Mouse (Mus musculus): ENCODE measurements around the gene Evi2b. TPM values are rescaled to one million over a fixed set of nuclear protein-coding genes. Genes with fewer than 3 reads are reported as not detected.

Gene Evi2b
- polyA plus RNA-seq, 1 experiment from 2014 or later, result 0.42 TPM

- Histone ChIP-seq H3K27ac (ENCODE audit: low read length) (no peak overlapping the region), H3K4me3 (ENCODE audit: low read depth, low read length) (no peak overlapping the region), H3K9ac (replicated peaks; ENCODE audit: low read depth, low read length) (no peak overlapping the region), H3K9me3 (ENCODE audit: control insufficient read depth, low read depth, low read length) (no peaks in the 10 kb centered on the region), H3K4me2 (replicated peaks; ENCODE audit: low read depth, low read length) (no peak overlapping the region), H3K4me1 (ENCODE audit: control insufficient read depth, insufficient read depth, low read length) (no peaks in the 10 kb centered on the region), H3K27me3 (ENCODE audit: control insufficient read depth, insufficient read depth, low read length) (no peaks in the 10 kb centered on the region), H3K36me3 (ENCODE audit: control insufficient read depth, insufficient read depth, low read length) (peaks cover 4% of the 10 kb centered on the region; the same call in 1 of the 2 replicates)
- 78% methylated on average over 3 of the region's 3 CpGs for WGBS
- no peak for ATAC-seq (ENCODE audit: insufficient number of reproducible peaks, insufficient read depth, low FRiP score, low read depth)
Measured at GRCm38 (mm10) chr11:79528601-79529000, 5.0 kb upstream of the Evi2b start.

GRCm38 (mm10) chr11:79527739-79528384 is 4.3 kb upstream of the Evi2b start:
- ATAC-seq (ENCODE audit: insufficient number of reproducible peaks, insufficient read depth, low FRiP score, low read depth), result no peak
- Histone ChIP-seq H3K27me3 (ENCODE audit: control insufficient read depth, insufficient read depth, low read length) (no peaks in the 10 kb centered on the region), H3K4me1 (ENCODE audit: control insufficient read depth, insufficient read depth, low read length) (no peaks in the 10 kb centered on the region), H3K9ac (replicated peaks; ENCODE audit: low read depth, low read length) (no peak overlapping the region), H3K9me3 (ENCODE audit: control insufficient read depth, low read depth, low read length) (no peaks in the 10 kb centered on the region), H3K27ac (ENCODE audit: low read length) (no peak overlapping the region), H3K4me2 (replicated peaks; ENCODE audit: low read depth, low read length) (no peak overlapping the region), H3K36me3 (ENCODE audit: control insufficient read depth, insufficient read depth, low read length) (peaks cover 4% of the 10 kb centered on the region; the same call in 1 of the 2 replicates), H3K4me3 (ENCODE audit: low read depth, low read length) (no peak overlapping the region)
- WGBS, result 88% methylated on average over 5 of the region's 5 CpGs

GRCm38 (mm10) chr11:79527015-79527738 is 3.6 kb upstream of the Evi2b start:
- ATAC-seq (ENCODE audit: insufficient number of reproducible peaks, insufficient read depth, low FRiP score, low read depth), result no peak
- Histone ChIP-seq H3K4me2 (replicated peaks; ENCODE audit: low read depth, low read length) (no peak overlapping the region), H3K9ac (replicated peaks; ENCODE audit: low read depth, low read length) (no peak overlapping the region), H3K27me3 (ENCODE audit: control insufficient read depth, insufficient read depth, low read length) (no peaks in the 10 kb centered on the region), H3K36me3 (ENCODE audit: control insufficient read depth, insufficient read depth, low read length) (peaks cover 4% of the 10 kb centered on the region; the same call in 1 of the 2 replicates), H3K4me3 (ENCODE audit: low read depth, low read length) (no peak overlapping the region), H3K9me3 (ENCODE audit: control insufficient read depth, low read depth, low read length) (no peaks in the 10 kb centered on the region), H3K27ac (ENCODE audit: low read length) (no peak overlapping the region), H3K4me1 (ENCODE audit: control insufficient read depth, insufficient read depth, low read length) (no peaks in the 10 kb centered on the region)
- 76% methylated on average over 15 of the region's 15 CpGs for WGBS

GRCm38 (mm10) chr11:79526549-79526948 is 3.0 kb upstream of the Evi2b start:
- Histone ChIP-seq H3K9me3 (ENCODE audit: control insufficient read depth, low read depth, low read length) (no peaks in the 10 kb centered on the region), H3K9ac (replicated peaks; ENCODE audit: low read depth, low read length) (no peak overlapping the region), H3K4me3 (ENCODE audit: low read depth, low read length) (no peak overlapping the region), H3K36me3 (ENCODE audit: control insufficient read depth, insufficient read depth, low read length) (peaks cover 4% of the 10 kb centered on the region; the same call in 1 of the 2 replicates), H3K4me1 (ENCODE audit: control insufficient read depth, insufficient read depth, low read length) (no peaks in the 10 kb centered on the region), H3K4me2 (replicated peaks; ENCODE audit: low read depth, low read length) (no peak overlapping the region), H3K27me3 (ENCODE audit: control insufficient read depth, insufficient read depth, low read length) (no peaks in the 10 kb centered on the region), H3K27ac (ENCODE audit: low read length) (no peak overlapping the region)
- WGBS, result 88% methylated on average over 3 of the region's 3 CpGs
- ATAC-seq (ENCODE audit: insufficient number of reproducible peaks, insufficient read depth, low FRiP score, low read depth), result no peak

DNA sequence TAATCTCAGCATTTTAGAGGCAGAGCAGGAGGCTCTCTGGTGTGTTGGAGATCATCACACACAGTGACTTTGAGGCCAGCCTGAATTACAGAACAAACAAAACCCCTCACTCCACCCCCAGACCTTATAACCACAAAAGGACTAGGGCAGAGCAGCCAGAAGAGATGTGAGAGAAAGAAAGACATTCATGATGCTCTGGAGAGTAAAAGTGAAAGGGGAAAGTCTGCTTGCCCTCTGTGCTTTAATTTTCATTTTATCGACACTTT is 681 bp upstream of the Evi2b start:
- Histone ChIP-seq H3K36me3 (ENCODE audit: control insufficient read depth, insufficient read depth, low read length) (peaks cover 2% of the 10 kb centered on the region; the same call in 1 of the 2 replicates), H3K27ac (ENCODE audit: low read length) (no peak overlapping the region), H3K9me3 (ENCODE audit: control insufficient read depth, low read depth, low read length) (no peaks in the 10 kb centered on the region), H3K4me1 (ENCODE audit: control insufficient read depth, insufficient read depth, low read length) (no peaks in the 10 kb centered on the region), H3K27me3 (ENCODE audit: control insufficient read depth, insufficient read depth, low read length) (no peaks in the 10 kb centered on the region), H3K4me3 (ENCODE audit: low read depth, low read length) (no peak overlapping the region), H3K9ac (replicated peaks; ENCODE audit: low read depth, low read length) (no peak overlapping the region), H3K4me2 (replicated peaks; ENCODE audit: low read depth, low read length) (no peak overlapping the region)
- 94% methylated on average over 1 of the region's 1 CpGs for WGBS
- ATAC-seq (ENCODE audit: insufficient number of reproducible peaks, insufficient read depth, low FRiP score, low read depth), result no peak

DNA sequence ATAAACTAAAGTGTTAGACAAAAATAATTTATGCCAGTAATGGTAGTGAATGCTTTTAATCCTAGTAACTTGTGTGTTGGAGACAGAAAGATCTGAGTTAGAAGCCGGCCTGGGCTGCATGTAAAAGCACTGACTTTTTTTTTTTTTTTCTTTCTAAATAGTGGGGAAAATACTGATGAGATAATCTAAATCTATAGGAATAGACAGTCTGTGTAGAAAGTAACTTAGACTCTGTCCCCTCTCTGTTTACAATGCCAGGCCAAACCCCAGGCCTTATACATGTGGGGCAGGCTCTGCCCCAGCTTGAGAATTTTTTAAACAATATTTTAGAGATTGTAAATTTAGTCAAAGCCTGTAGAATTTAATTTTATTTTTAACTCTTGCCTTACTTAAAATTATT is 618 bp downstream of the Evi2b start:
- Histone ChIP-seq H3K9ac (replicated peaks; ENCODE audit: low read depth, low read length) (no peak overlapping the region), H3K9me3 (ENCODE audit: control insufficient read depth, low read depth, low read length) (no peaks in the 10 kb centered on the region), H3K36me3 (ENCODE audit: control insufficient read depth, insufficient read depth, low read length) (peaks cover 2% of the 10 kb centered on the region; the same call in 1 of the 2 replicates), H3K27ac (ENCODE audit: low read length) (no peak overlapping the region), H3K4me3 (ENCODE audit: low read depth, low read length) (no peak overlapping the region), H3K4me1 (ENCODE audit: control insufficient read depth, insufficient read depth, low read length) (no peaks in the 10 kb centered on the region), H3K27me3 (ENCODE audit: control insufficient read depth, insufficient read depth, low read length) (no peaks in the 10 kb centered on the region), H3K4me2 (replicated peaks; ENCODE audit: low read depth, low read length) (no peak overlapping the region)
- no peak for ATAC-seq (ENCODE audit: insufficient number of reproducible peaks, insufficient read depth, low FRiP score, low read depth)
- WGBS, result 74% methylated on average over 1 of the region's 1 CpGs

GRCm38 (mm10) chr11:79521930-79522329 is 1.6 kb downstream of the Evi2b start:
- Histone ChIP-seq H3K36me3 (ENCODE audit: control insufficient read depth, insufficient read depth, low read length) (peaks cover 2% of the 10 kb centered on the region; the same call in 1 of the 2 replicates), H3K9me3 (ENCODE audit: control insufficient read depth, low read depth, low read length) (no peaks in the 10 kb centered on the region), H3K4me3 (ENCODE audit: low read depth, low read length) (no peak overlapping the region), H3K4me1 (ENCODE audit: control insufficient read depth, insufficient read depth, low read length) (no peaks in the 10 kb centered on the region), H3K27me3 (ENCODE audit: control insufficient read depth, insufficient read depth, low read length) (no peaks in the 10 kb centered on the region), H3K27ac (ENCODE audit: low read length) (no peak overlapping the region), H3K4me2 (replicated peaks; ENCODE audit: low read depth, low read length) (no peak overlapping the region), H3K9ac (replicated peaks; ENCODE audit: low read depth, low read length) (no peak overlapping the region)
- ATAC-seq (ENCODE audit: insufficient number of reproducible peaks, insufficient read depth, low FRiP score, low read depth), result no peak

DNA sequence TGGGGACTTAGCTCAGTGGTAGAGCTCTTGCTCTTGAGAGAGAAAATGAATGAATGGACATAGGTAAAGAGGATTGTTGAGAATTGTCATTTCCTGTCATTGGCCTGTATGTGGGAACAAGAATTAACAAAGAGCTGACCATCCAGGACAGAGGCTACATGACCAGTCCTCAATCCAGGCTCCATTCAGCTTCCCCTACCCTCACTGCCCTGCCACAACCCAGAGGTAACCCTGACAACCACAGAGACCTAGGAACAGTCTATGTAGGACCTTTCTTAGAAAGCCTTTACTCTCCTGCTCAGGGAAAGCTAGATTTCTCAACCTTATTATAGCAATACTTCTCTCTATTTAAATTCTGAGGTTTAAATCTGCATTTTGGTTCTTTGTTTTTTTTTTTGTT is 2.8 kb downstream of the Evi2b start:
- Histone ChIP-seq H3K9ac (replicated peaks; ENCODE audit: low read depth, low read length) (no peak overlapping the region), H3K27ac (ENCODE audit: low read length) (no peak overlapping the region), H3K27me3 (ENCODE audit: control insufficient read depth, insufficient read depth, low read length) (no peaks in the 10 kb centered on the region), H3K4me3 (ENCODE audit: low read depth, low read length) (no peak overlapping the region), H3K9me3 (ENCODE audit: control insufficient read depth, low read depth, low read length) (no peaks in the 10 kb centered on the region), H3K36me3 (ENCODE audit: control insufficient read depth, insufficient read depth, low read length) (peaks cover 2% of the 10 kb centered on the region; the same call in 1 of the 2 replicates), H3K4me1 (ENCODE audit: control insufficient read depth, insufficient read depth, low read length) (no peaks in the 10 kb centered on the region), H3K4me2 (replicated peaks; ENCODE audit: low read depth, low read length) (no peak overlapping the region)
- no peak for ATAC-seq (ENCODE audit: insufficient number of reproducible peaks, insufficient read depth, low FRiP score, low read depth)

Data from stomach, embryonic 14.5 days (tissue).